Mouse (Mus musculus): ENCODE results near the gene Yju2. TPM values are rescaled to one million over a fixed set of nuclear protein-coding genes. Genes with fewer than 3 reads are reported as not detected.
"Not testable (repeated sequence)": the region's sequence is repeated elsewhere in the genome, so short reads cannot be mapped to it uniquely, and the experiment has no call there.

Gene Yju2
- 10 to 100 TPM in 1 of 2 experiments, 1 to 10 TPM in 1; 9.3 to 10.3 TPM for total RNA-seq (2021)
- long read RNA-seq, experiment 1, partial matches to known transcripts, result 4 of 8 reads
- long read RNA-seq, experiment 1, other reads (novel, unspliced or antisense), result 0 of 8 reads
- long read RNA-seq, experiment 2, partial matches to known transcripts, result 4 of 7 reads
- long read RNA-seq, experiment 2, other reads (novel, unspliced or antisense), result 2 of 7 reads

DNA sequence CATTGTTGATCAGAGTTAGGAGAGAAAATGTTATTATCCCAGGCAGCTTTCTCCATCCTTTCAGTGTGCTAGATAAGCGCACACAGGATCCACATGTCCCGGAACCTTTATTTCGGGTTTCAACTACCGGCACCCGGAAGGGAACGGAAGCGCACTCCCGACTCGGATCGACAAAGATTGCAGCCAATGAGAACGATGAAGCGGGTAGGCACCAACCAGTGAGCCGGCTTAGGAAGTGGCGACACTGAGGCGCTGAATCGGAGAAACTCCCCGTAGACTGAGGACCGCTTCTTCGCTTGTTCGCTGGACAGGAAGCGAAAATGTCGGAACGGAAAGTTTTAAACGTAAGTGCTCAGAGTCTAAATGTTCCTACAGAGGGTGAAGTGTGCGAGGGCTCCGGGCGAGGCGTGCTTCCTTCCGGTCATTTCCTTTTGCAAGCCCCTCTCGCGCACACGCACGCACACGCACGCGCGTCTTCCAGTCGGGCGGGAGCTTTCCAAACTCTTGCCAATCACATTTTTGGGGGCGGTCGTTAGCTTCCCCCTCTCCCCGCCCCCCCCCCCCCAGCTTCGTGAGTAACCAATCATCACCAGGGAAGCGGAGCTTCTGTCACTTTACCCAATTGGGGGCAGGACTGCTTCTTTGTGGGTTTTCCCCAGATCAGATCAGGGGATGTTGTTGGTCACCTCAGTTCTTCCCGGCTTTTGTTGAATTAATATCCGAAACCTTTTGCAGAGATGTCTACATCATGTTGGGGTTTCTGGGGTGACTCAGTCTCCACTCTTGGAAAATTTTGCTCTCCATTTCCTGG, at the start of gene Yju2:
Yju2 (plus strand) TSS at position 182 of the 811 bp plus-strand sequence.
- intact Hi-C loops (cut with DNase I; ENCODE audit: low total_unique reads), result no loop called here
- DNase-seq, result peak; percentile 89

DNA sequence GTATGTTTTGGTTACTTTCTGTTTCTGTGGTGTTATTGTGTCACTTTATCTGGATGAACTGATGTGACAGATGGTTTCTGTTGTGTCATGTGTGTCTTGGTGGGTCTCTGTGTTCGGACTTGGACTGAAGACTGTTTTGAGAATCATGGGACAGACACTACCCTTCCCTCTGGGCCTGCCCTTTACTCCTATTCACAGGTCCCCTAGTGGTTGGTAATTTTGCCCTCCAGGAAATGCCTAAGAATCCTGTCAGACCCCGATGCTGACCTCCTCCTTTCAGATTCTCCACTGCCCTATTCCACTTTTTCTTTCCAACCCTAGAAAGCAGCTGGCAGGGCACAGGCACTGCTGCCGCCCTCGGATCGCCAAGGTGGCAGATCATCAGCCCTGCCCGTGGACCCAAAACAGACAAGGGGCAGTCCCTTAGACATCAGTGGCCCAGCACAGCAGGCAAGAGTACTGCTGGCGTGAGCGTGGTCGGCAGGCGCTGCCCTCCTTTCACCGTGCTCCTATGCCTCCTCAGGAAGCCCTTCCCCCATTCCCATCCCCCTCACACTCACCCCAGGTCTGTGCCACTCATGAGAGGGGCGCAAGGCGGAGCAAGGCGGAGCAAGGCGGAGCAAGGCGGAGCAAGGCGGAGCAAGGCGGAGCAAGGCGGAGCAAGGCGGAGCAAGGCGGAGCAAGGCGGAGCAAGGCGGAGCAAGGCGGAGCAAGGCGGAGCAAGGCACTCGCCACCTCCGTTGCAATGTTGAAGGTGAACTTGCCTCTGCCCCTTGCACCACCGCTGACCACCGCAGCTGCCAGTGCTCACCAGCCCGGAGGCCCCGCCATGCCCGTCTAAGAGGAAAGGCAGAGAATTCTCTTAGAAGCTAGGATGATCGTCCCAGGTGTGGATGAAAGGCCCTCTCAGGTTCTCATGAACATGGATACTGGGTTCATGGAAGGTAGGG, 27.1 kb upstream of the Yju2 start:
- DNase-seq, result no peak
- intact Hi-C loops (cut with DNase I; ENCODE audit: low total_unique reads), result no loop called here

DNA sequence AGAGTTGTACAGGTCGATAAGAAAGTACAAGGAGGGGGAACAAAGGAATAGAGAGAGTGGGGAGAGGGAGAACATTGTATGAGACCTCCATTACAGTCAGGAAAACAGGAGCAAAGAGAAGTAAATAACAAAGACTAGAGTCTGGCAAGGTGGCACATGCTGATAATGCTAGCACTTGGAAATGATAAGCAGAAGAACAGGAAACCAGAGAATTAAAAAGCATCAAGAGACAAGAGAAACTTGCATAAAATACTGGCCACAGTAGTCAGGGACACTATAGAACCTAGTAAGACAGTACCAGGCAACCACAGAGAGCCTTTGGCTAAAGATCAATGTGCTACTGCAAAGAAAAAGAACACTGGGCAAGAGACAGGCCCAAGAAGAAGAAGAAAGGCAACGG, 26.3 kb upstream of the Yju2 start:
- no peak for DNase-seq
- intact Hi-C loops (cut with DNase I; ENCODE audit: low total_unique reads), result no loop called here

GRCm38 (mm10) chr17:55933191-55933590, 25.7 kb upstream of the Yju2 start:
- DNase-seq, result no peak
- intact Hi-C loops (cut with DNase I; ENCODE audit: low total_unique reads), result no loop called here

GRCm38 (mm10) chr17:55944387-55944865, 14.5 kb upstream of the Yju2 start:
- DNase-seq; intact Hi-C loops (cut with DNase I; ENCODE audit: low total_unique reads): not testable (repeated sequence)

- peak; percentile 92 for DNase-seq
- intact Hi-C loops (cut with DNase I; ENCODE audit: low total_unique reads), result not testable (repeated sequence)
Measured at GRCm38 (mm10) chr17:55944866-55945682, 13.8 kb upstream of the Yju2 start.

DNA sequence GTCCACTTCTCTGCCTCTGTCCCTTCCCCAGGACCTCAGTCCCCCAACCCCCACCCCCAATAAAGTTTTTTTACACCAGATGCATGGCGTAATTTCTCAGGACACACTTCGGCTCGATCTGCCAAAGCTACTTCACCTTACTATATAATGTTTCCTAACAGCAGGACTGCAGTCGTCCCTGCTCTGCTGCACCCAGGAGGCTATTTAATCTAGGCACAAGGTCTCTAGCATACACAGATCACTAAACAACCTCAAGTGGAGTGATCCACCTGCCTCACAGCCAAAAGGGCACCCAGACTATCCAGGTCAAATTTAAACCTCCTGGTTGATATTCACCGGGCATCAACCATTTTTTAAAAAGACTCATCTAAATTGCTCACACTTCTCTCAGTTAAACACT, 13.2 kb upstream of the Yju2 start:
- intact Hi-C loops (cut with DNase I; ENCODE audit: low total_unique reads), result no loop called here
- no peak for DNase-seq

DNA sequence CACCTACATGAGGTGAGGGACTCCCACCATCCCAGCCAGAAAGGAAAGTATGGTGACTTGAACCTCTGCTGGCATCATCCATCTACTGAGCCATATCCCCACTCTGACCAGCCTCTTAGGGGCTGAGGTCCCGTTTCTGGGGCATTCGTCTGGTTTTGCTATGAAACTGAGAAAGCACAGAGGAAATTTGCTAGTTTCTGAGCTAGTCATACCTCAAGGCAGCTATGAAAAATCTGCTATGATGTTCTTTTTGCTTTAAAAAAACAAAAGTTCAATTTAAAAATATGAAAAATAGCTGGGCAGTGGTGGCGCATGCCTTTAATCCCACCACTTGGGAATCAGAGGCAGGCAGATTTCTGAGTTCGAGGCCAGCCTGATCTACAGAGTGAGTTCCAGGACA, 10.3 kb upstream of the Yju2 start:
- DNase-seq, result no peak
- intact Hi-C loops (cut with DNase I; ENCODE audit: low total_unique reads), result no loop called here

GRCm38 (mm10) chr17:55949400-55949799, 9.5 kb upstream of the Yju2 start, which contains the start of gene Zfp119b:
Gene Zfp119b, minus strand, starts transcription at chr17:55949500.
- intact Hi-C loops (cut with DNase I; ENCODE audit: low total_unique reads), result no loop called here
- no peak for DNase-seq

- no peak for DNase-seq
- intact Hi-C loops (cut with DNase I; ENCODE audit: low total_unique reads), result no loop called here
Measured at GRCm38 (mm10) chr17:55950601-55951000, 8.3 kb upstream of the Yju2 start.

DNA sequence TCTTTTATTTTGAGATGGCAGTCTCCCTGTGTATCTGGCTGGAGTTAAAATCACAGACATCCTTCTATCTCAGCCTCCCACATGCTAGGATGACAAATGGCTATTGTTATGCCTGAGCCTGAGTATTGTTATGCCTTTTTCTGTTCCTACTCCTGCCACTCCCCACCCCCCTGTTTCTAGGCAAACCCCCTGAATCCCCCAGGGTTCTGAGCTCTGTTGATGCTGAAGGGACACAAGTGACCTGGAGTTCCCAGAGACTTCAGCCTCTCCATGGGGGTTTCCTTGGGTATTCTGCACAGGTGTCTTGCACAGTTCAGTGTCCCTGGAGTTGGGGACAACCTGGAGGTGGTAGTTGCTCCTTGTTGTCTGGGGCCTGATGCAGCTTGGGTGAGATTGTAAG, 6.9 kb upstream of the Yju2 start:
- DNase-seq, result no peak
- intact Hi-C loops (cut with DNase I; ENCODE audit: low total_unique reads), result no loop called here

- DNase-seq, result no peak
- intact Hi-C loops (cut with DNase I; ENCODE audit: low total_unique reads), result no loop called here
Measured at GRCm38 (mm10) chr17:55952447-55953027, 6.4 kb upstream of the Yju2 start, which contains the start of gene Ebi3. Gene Ebi3, plus strand, starts transcription at chr17:55952640.

DNA sequence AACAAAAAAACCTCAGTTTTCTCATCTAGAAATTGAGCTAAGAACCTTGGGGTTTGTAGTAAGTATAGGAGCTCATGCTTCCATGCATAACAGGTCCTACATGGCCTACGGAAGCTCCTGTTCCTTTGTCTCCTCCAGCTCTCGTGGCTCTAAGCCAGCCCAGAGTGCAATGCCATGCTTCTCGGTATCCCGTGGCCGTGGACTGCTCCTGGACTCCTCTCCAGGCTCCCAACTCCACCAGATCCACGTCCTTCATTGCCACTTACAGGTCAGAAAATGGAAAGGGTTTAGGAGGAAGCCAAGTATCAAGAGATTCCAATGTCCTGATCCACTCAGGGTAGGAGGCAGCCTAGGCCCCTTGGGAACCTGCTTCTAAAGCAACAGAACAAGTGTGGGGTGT, 5.1 kb upstream of the Yju2 start:
- intact Hi-C loops (cut with DNase I; ENCODE audit: low total_unique reads), result no loop called here
- DNase-seq, result no peak

- no peak for DNase-seq
- intact Hi-C loops (cut with DNase I; ENCODE audit: low total_unique reads), result no loop called here
Measured at GRCm38 (mm10) chr17:55954229-55954628, 4.7 kb upstream of the Yju2 start.

DNA sequence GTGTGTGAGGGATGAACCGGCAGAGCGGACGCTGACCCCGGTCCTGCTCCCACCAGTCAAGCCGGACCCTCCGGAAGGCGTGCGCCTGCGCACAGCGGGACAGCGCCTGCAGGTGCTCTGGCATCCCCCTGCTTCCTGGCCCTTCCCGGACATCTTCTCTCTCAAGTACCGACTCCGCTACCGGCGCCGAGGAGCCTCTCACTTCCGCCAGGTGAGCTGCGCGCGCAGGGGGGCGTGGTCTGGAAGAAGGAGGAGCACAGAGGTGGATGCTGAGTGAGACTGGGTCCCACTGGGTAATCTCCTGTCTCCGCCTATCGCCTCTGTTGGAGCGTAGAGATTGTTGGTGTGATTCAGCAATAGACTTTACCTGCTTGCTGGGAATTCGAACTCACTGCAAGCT, 2.8 kb upstream of the Yju2 start:
- DNase-seq, result no peak
- intact Hi-C loops (cut with DNase I; ENCODE audit: low total_unique reads), result no loop called here

DNA sequence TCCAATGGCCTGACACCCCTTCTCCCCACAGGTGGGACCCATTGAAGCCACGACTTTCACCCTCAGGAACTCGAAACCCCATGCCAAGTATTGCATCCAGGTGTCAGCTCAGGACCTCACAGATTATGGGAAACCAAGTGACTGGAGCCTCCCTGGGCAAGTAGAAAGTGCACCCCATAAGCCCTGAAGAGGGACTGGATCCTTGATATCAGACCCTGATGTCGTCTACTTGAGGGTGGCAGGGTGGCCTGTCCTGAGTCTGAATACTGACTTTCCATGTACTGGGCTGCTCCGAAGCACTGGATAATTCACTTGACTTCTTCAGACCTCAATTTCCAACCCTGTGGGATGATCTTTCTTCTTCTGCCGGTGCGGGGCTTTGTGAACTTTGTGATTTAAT, 2.3 kb upstream of the Yju2 start:
- intact Hi-C loops (cut with DNase I; ENCODE audit: low total_unique reads), result no loop called here
- no peak for DNase-seq

DNA sequence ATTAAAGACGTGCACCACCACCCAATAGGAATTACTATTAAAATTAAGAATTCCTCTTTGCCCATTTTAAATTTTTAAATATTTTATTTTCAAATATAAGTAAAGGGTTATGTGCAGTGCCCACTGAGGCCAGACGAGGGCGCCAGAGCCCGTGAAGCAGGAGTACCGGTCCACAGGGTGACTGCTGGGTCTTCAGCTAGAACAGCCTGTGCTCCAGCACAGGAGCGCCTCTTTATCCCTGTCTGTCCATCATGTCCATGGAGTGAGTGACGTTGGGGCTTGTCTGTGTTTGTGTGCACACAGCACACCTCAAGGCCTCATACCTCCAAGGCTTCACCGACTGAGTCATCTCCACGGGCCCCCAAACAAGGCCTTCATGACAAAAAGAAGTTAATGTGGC, 1.7 kb upstream of the Yju2 start:
- intact Hi-C loops (cut with DNase I; ENCODE audit: low total_unique reads), result no loop called here
- DNase-seq, result peak; percentile 73

GRCm38 (mm10) chr17:55957726-55958583, 944 bp upstream of the Yju2 start:
- DNase-seq, result no peak
- intact Hi-C loops (cut with DNase I; ENCODE audit: low total_unique reads), result no loop called here

Measured in gastrocnemius, postnatal 14 days (tissue).